Mouse (Mus musculus): ENCODE data around the gene Lyrm9. TPM values are rescaled to one million over a fixed set of nuclear protein-coding genes. Genes with fewer than 3 reads are reported as not detected.

The Lyrm9 gene
- polyA plus RNA-seq (2016; fragmentation: Nextera tagmentation; extraction: Ambion mirVana) = 10.7 and 11.6 TPM in 2 replicates

- Histone ChIP-seq H3K4me3 (peak within 1 kb of the TSS; percentile 65), H3K9me3 (no peaks in the 10 kb centered on the region), H3K4me2 (replicated peaks) (peak within 1 kb of the TSS; percentile 74), H3K36me3 (no peaks in the 10 kb centered on the region), H3K27ac (0 out of 2 replicates have a peak within 1 kb of the TSS, but pooled peaks have one; percentile 12), H3K9ac (peak within 1 kb of the TSS; percentile 62), H3K27me3 (no peaks in the 10 kb centered on the region), H3K4me1 (peaks cover 14% of the 10 kb centered on the region)
- peak; percentile 73 for ATAC-seq (ENCODE audit: insufficient number of reproducible peaks, insufficient read depth, low FRiP score, low TSS enrichment)
- WGBS = 1% methylated on average over 51 of the region's 51 CpGs
Measured at GRCm38 (mm10) chr11:78826442-78827013, at the start of gene Lyrm9. Gene Lyrm9 (plus strand): TSS chr11:78826584.

GRCm38 (mm10) chr11:78777851-78778680 is 48.3 kb upstream of the Lyrm9 start:
- 51% methylated on average over 10 of the region's 10 CpGs for WGBS
- Histone ChIP-seq H3K27me3 (no peaks in the 10 kb centered on the region), H3K9me3 (no peaks in the 10 kb centered on the region), H3K9ac (no peak overlapping the region), H3K27ac (no peak overlapping the region), H3K4me1 (peaks cover 20% of the 10 kb centered on the region), H3K36me3 (no peaks in the 10 kb centered on the region), H3K4me3 (no peak overlapping the region), H3K4me2 (replicated peaks) (no peak overlapping the region)
- no peak for ATAC-seq (ENCODE audit: insufficient number of reproducible peaks, insufficient read depth, low FRiP score, low TSS enrichment)

GRCm38 (mm10) chr11:78780002-78780401 is 46.4 kb upstream of the Lyrm9 start:
- Histone ChIP-seq H3K27me3 (no peaks in the 10 kb centered on the region), H3K4me3 (no peak overlapping the region), H3K9me3 (no peaks in the 10 kb centered on the region), H3K4me1 (peaks cover 21% of the 10 kb centered on the region), H3K4me2 (replicated peaks) (no peak overlapping the region), H3K36me3 (no peaks in the 10 kb centered on the region), H3K9ac (no peak overlapping the region), H3K27ac (no peak overlapping the region)
- WGBS = 100% methylated on average over 3 of the region's 3 CpGs
- no peak for ATAC-seq (ENCODE audit: insufficient number of reproducible peaks, insufficient read depth, low FRiP score, low TSS enrichment)

- 71% methylated on average over 3 of the region's 3 CpGs for WGBS
- Histone ChIP-seq H3K27ac (no peak overlapping the region), H3K4me2 (replicated peaks) (no peak overlapping the region), H3K4me3 (no peak overlapping the region), H3K9me3 (no peaks in the 10 kb centered on the region), H3K4me1 (peaks cover 21% of the 10 kb centered on the region), H3K36me3 (no peaks in the 10 kb centered on the region), H3K27me3 (no peaks in the 10 kb centered on the region), H3K9ac (no peak overlapping the region)
- ATAC-seq (ENCODE audit: insufficient number of reproducible peaks, insufficient read depth, low FRiP score, low TSS enrichment) = no peak
Measured at GRCm38 (mm10) chr11:78780571-78780970, 45.8 kb upstream of the Lyrm9 start.

- ATAC-seq (ENCODE audit: insufficient number of reproducible peaks, insufficient read depth, low FRiP score, low TSS enrichment) = no peak
- H3K36me3 ChIP-seq = no peaks in the 10 kb centered on the region
- no peak overlapping the region for H3K9ac ChIP-seq
- no peaks in the 10 kb centered on the region for H3K27me3 ChIP-seq
- H3K4me3 ChIP-seq = no peak overlapping the region
- H3K9me3 ChIP-seq = no peaks in the 10 kb centered on the region
- H3K4me1 ChIP-seq = peaks cover 17% of the 10 kb centered on the region
- no peak overlapping the region for H3K4me2 ChIP-seq (replicated peaks)
- no peak overlapping the region for H3K27ac ChIP-seq
- 79% methylated on average over 5 of the region's 5 CpGs for WGBS
Measured at GRCm38 (mm10) chr11:78782326-78782725, 44.1 kb upstream of the Lyrm9 start.

GRCm38 (mm10) chr11:78782791-78783347 is 43.5 kb upstream of the Lyrm9 start:
- 62% methylated on average over 9 of the region's 9 CpGs for WGBS
- no peaks in the 10 kb centered on the region for H3K9me3 ChIP-seq
- H3K9ac ChIP-seq = no peak overlapping the region
- H3K4me1 ChIP-seq = peaks cover 13% of the 10 kb centered on the region
- no peak overlapping the region for H3K4me3 ChIP-seq
- ATAC-seq (ENCODE audit: insufficient number of reproducible peaks, insufficient read depth, low FRiP score, low TSS enrichment) = no peak
- H3K4me2 ChIP-seq (replicated peaks) = no peak overlapping the region
- H3K27ac ChIP-seq = no peak overlapping the region
- H3K36me3 ChIP-seq = no peaks in the 10 kb centered on the region
- H3K27me3 ChIP-seq = no peaks in the 10 kb centered on the region

GRCm38 (mm10) chr11:78786013-78786431 is 40.4 kb upstream of the Lyrm9 start:
- H3K4me2 ChIP-seq (replicated peaks) = no peak overlapping the region
- no peak overlapping the region for H3K9ac ChIP-seq
- H3K36me3 ChIP-seq = no peaks in the 10 kb centered on the region
- H3K27me3 ChIP-seq = no peaks in the 10 kb centered on the region
- no peaks in the 10 kb centered on the region for H3K9me3 ChIP-seq
- peaks cover 5% of the 10 kb centered on the region for H3K4me1 ChIP-seq
- no peak for ATAC-seq (ENCODE audit: insufficient number of reproducible peaks, insufficient read depth, low FRiP score, low TSS enrichment)
- no peak overlapping the region for H3K4me3 ChIP-seq
- H3K27ac ChIP-seq = no peak overlapping the region
- 35% methylated on average over 7 of the region's 7 CpGs for WGBS

- 86% methylated on average over 11 of the region's 11 CpGs for WGBS
- ATAC-seq (ENCODE audit: insufficient number of reproducible peaks, insufficient read depth, low FRiP score, low TSS enrichment) = no peak
- no peak overlapping the region for H3K27ac ChIP-seq
- no peak overlapping the region for H3K4me3 ChIP-seq
- H3K9me3 ChIP-seq = no peaks in the 10 kb centered on the region
- H3K4me1 ChIP-seq = no peaks in the 10 kb centered on the region
- H3K36me3 ChIP-seq = no peaks in the 10 kb centered on the region
- H3K4me2 ChIP-seq (replicated peaks) = no peak overlapping the region
- H3K9ac ChIP-seq = no peak overlapping the region
- H3K27me3 ChIP-seq = no peaks in the 10 kb centered on the region; the same call in 1 of the 2 replicates
Measured at GRCm38 (mm10) chr11:78789370-78790060, 36.9 kb upstream of the Lyrm9 start.

GRCm38 (mm10) chr11:78791582-78791981 is 34.8 kb upstream of the Lyrm9 start:
- Histone ChIP-seq H3K4me3 (no peak overlapping the region), H3K36me3 (no peaks in the 10 kb centered on the region), H3K27ac (no peak overlapping the region), H3K9me3 (no peaks in the 10 kb centered on the region), H3K27me3 (no peaks in the 10 kb centered on the region; the same call in 1 of the 2 replicates), H3K9ac (no peak overlapping the region), H3K4me1 (no peaks in the 10 kb centered on the region), H3K4me2 (replicated peaks) (no peak overlapping the region)
- ATAC-seq (ENCODE audit: insufficient number of reproducible peaks, insufficient read depth, low FRiP score, low TSS enrichment) = no peak
- WGBS = 56% methylated on average over 4 of the region's 4 CpGs

- ATAC-seq (ENCODE audit: insufficient number of reproducible peaks, insufficient read depth, low FRiP score, low TSS enrichment) = no peak
- Histone ChIP-seq H3K4me2 (replicated peaks) (no peak overlapping the region), H3K9me3 (no peaks in the 10 kb centered on the region), H3K4me3 (no peak overlapping the region), H3K27me3 (no peaks in the 10 kb centered on the region; the same call in 1 of the 2 replicates), H3K9ac (no peak overlapping the region), H3K27ac (no peak overlapping the region), H3K36me3 (no peaks in the 10 kb centered on the region), H3K4me1 (no peaks in the 10 kb centered on the region)
- WGBS = 44% methylated on average over 5 of the region's 5 CpGs
Measured at GRCm38 (mm10) chr11:78792055-78792454, 34.3 kb upstream of the Lyrm9 start.

GRCm38 (mm10) chr11:78792465-78792864 is 33.9 kb upstream of the Lyrm9 start:
- no peak for ATAC-seq (ENCODE audit: insufficient number of reproducible peaks, insufficient read depth, low FRiP score, low TSS enrichment)
- WGBS = 48% methylated on average over 11 of the region's 11 CpGs
- H3K36me3 ChIP-seq = no peaks in the 10 kb centered on the region
- H3K4me3 ChIP-seq = no peak overlapping the region
- H3K27me3 ChIP-seq = no peaks in the 10 kb centered on the region; the same call in 1 of the 2 replicates
- no peak overlapping the region for H3K4me2 ChIP-seq (replicated peaks)
- no peaks in the 10 kb centered on the region for H3K4me1 ChIP-seq
- no peak overlapping the region for H3K27ac ChIP-seq
- no peaks in the 10 kb centered on the region for H3K9me3 ChIP-seq
- no peak overlapping the region for H3K9ac ChIP-seq

All from embryonic facial prominence, embryonic 12.5 days (tissue).